Mouse (Mus musculus) megakaryocyte, embryonic 14.5 days (primary cell): ENCODE measurements around the gene Gprc5c. TPM values are rescaled to one million over a fixed set of nuclear protein-coding genes. Genes with fewer than 3 reads are reported as not detected.

Experiments used
- H3K27me3 ChIP-seq: replicated peaks from 2 replicates; pipeline ENCODE3; 2012; ENCODE audit warnings: inconsistent platforms
- H3K36me3 ChIP-seq: replicated peaks from 2 replicates; pipeline ENCODE3; 2012; ENCODE audit warnings: low read length, inconsistent platforms, mixed read lengths
- H3K4me1 ChIP-seq: 2 replicates; pipeline ENCODE4 v1.6.1; 2012; ENCODE audit warnings: inconsistent platforms
- H3K4me3 ChIP-seq: replicated peaks from 2 replicates; pipeline ENCODE3; 2012; ENCODE audit warnings: moderate library complexity, mild to moderate bottlenecking, inconsistent platforms
- H3K9me3 ChIP-seq: 2 replicates; pipeline ENCODE4 v1.6.1; 2012; ENCODE audit warnings: inconsistent platforms
- FLI1 ChIP-seq: IDR thresholded peaks from 2 replicates; pipeline ENCODE4 v1.6.1; 2012; ENCODE audit warnings: low read length, inconsistent platforms, mixed read lengths
- GATA1 ChIP-seq: IDR thresholded peaks from 3 replicates; pipeline ENCODE4 v1.6.1; 2012; ENCODE audit warnings: mixed read lengths, low read length, inconsistent platforms, borderline replicate concordance
- polyA plus RNA-seq: library from polyadenylated mRNA; stranded (reverse); fragments of >175 nt; gene quantifications from 2 replicates; pipeline ENCODE4 v1.2.3, GENCODE M21; 2012; ENCODE audit warnings: low replicate concordance; ENCODE audit not compliant: insufficient read depth

The Gprc5c gene
- polyA plus RNA-seq, 1 experiment = 3.2 TPM

DNA sequence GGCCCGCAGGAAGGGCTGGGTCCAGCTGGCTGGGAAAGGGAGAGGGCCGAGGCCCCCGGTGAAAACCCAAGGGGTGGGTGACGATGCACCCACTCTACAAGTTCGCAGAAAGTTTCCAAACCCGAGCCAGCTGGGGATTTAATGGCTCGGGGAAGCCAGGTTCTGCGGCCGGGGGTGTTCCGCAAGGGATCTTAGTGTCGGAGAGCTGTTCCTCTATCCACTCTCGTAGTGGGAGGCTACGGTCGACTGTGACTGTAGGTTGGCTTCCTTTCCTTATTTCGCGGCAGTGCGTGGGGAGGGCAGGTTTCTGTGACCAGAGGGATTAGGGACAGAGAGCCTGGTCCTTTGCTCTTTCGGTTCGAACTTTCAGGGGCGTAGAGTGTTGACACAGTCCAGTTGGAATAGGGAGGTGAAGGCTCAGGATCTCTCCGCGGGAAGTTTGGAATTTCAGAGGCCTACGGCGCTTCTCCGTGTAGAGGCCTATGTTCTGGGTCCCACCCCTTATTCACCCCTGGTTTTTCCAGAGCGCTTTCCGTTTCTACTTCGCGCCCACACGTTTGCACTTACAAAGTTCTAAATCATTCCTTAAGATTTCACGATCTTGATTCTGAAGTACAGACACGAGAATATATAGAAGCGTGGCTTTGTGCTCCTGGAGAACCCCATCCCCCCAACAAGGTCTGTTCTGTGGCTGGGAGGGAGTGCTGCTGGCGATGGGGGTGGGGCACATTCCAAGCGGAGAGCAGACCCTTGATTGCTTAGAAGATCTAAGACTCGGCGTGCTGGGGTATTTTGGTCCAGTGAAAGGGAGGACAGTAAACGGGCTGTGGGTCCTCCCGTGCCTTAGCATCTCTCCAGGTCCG, 1.6 kb downstream of the Gprc5c start:
- peak overlapping the region; percentile 96 for H3K4me3 ChIP-seq
- TF ChIP-seq GATA1 (no peak), FLI1 (no peak)
- H3K9me3 ChIP-seq = peaks cover 7% of the 10 kb centered on the region
- peaks cover 66% of the 10 kb centered on the region for H3K27me3 ChIP-seq
- peaks cover 9% of the 10 kb centered on the region for H3K36me3 ChIP-seq
- H3K4me1 ChIP-seq = peaks cover 60% of the 10 kb centered on the region

- peaks cover 66% of the 10 kb centered on the region for H3K27me3 ChIP-seq
These were observed 2.4 kb downstream of the Gprc5c start for GRCm38 (mm10) chr11:114853174-114853838.

DNA sequence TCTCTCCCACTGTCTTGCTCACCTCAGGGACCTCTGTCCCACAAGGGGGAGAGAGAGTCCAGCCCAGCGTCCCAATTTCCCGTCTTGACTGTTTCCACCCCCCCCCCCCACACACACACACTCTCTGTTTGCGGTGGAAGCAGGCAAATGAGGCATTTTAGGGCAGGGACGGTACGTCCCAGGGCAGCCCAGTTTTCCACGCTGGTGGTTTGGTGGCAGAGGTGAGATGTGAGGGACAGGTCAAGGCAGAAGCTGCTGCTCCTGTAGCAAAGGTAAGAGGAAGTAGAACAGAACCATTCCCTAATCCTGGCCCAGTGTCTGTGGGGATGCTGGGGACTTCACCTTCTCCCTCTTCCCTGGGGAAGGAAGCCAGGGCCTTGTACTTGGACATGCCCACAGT, 3.6 kb downstream of the Gprc5c start:
- TF ChIP-seq FLI1 (no peak), GATA1 (no peak)
- peaks cover 14% of the 10 kb centered on the region for H3K9me3 ChIP-seq
- peaks cover 14% of the 10 kb centered on the region for H3K36me3 ChIP-seq
- H3K27me3 ChIP-seq = peaks cover 58% of the 10 kb centered on the region
- peak overlapping the region; percentile 26 for H3K4me3 ChIP-seq
- H3K4me1 ChIP-seq = peaks cover 54% of the 10 kb centered on the region

More at GRCm38 (mm10) chr11:114853174-114853838, 2.4 kb downstream of the Gprc5c start:
- H3K9me3 ChIP-seq = peaks cover 9% of the 10 kb centered on the region
- H3K4me3 ChIP-seq = peak overlapping the region; percentile 96
- peaks cover 56% of the 10 kb centered on the region for H3K4me1 ChIP-seq
- peaks cover 9% of the 10 kb centered on the region for H3K36me3 ChIP-seq
- TF ChIP-seq FLI1 (no peak), GATA1 (no peak)

DNA sequence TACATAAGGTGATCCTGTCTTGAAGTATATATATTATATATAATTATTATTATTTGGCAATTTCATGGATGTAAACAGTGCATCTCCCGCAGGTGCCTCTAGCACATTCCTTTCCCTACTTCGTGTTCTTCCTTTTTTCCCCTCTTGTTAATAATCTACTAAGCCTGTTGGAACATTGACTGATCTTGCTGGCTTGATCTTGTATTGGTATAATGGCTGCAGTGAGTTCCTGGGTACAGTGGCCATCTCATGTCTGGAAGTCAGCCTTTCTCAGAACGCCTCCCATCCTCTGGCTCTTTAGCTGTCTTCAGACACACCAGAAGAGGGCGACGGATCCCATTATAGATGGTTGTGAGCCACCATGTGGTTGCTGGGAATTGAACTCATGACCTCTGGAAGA, 5.2 kb downstream of the Gprc5c start:
- TF ChIP-seq GATA1 (no peak), FLI1 (no peak)
- Histone ChIP-seq H3K4me3 (no peak overlapping the region), H3K36me3 (peaks cover 14% of the 10 kb centered on the region), H3K4me1 (peaks cover 49% of the 10 kb centered on the region), H3K27me3 (peaks cover 45% of the 10 kb centered on the region), H3K9me3 (peaks cover 14% of the 10 kb centered on the region)

DNA sequence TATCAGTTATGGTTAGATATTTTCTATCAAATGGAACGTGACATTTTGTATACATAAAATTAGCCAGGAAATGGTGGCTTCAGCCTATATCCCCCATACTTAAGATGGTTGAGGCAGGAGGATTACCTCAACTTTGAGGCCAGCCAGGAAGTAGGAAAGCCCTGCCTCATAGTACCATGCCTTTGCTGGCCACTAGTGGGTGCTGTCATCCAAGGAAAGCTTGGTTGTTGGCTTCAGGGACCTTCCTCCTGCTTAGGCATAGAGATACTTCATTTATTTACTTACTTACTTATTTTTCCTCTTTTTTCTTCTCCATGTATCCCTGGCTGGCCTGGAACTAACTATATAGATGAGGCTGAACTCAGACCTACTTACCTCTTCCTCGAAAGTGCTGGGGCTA, 7.7 kb downstream of the Gprc5c start:
- Histone ChIP-seq H3K4me3 (no peak overlapping the region), H3K36me3 (peaks cover 24% of the 10 kb centered on the region), H3K27me3 (peaks cover 26% of the 10 kb centered on the region), H3K9me3 (peaks cover 14% of the 10 kb centered on the region), H3K4me1 (peaks cover 28% of the 10 kb centered on the region)
- no peak for TF ChIP-seq GATA1
- TF ChIP-seq FLI1 = no peak

DNA sequence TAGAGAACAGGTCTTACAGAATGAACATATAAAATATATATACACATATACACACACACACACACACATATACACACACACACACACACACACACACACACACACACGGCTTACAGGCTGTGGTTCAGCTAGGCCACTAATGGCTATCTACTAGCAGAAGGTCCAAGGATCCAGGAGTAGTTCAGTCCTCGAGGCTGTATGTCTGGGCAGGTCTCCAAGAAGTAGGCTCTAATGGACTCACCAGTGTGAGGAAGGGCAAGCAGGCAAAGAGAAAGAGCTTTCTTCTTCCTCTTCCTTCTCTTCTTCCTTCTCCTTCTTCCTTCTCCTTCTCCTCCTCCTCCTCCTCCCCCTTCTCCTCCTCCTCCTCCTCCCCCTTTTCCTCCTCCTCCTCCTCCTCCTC, 10.1 kb downstream of the Gprc5c start:
- Histone ChIP-seq H3K9me3 (peaks cover 14% of the 10 kb centered on the region), H3K36me3 (peaks cover 38% of the 10 kb centered on the region), H3K4me3 (no peak overlapping the region), H3K4me1 (peaks cover 39% of the 10 kb centered on the region), H3K27me3 (peaks cover 23% of the 10 kb centered on the region)
- TF ChIP-seq GATA1 = no peak

DNA sequence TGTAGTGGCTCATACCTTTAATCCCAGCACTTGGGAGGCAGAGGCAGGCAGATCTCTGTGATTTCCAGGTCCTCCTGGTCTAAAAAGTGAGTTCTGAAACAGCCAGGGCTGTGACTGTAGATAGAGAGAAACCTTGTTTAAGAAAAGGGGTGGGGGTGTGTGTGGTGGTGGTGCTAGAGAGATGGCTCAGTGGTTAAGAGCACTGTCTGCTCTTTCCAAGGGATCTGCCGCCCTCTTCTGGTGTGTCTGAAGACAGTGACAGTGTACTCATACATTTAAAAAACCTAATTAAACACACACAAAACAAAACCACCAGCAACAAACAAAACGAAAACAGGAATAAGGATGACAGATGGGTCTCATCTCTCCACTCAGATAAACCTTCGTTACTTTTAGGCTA, 11.7 kb downstream of the Gprc5c start:
- TF ChIP-seq GATA1 (no peak), FLI1 (no peak)
- peaks cover 31% of the 10 kb centered on the region for H3K27me3 ChIP-seq
- peaks cover 55% of the 10 kb centered on the region for H3K4me1 ChIP-seq
- peaks cover 46% of the 10 kb centered on the region for H3K36me3 ChIP-seq
- no peak overlapping the region for H3K4me3 ChIP-seq
- peaks cover 5% of the 10 kb centered on the region for H3K9me3 ChIP-seq

- peaks cover 40% of the 10 kb centered on the region for H3K27me3 ChIP-seq
- TF ChIP-seq GATA1 (no peak), FLI1 (no peak)
- H3K36me3 ChIP-seq = peaks cover 53% of the 10 kb centered on the region
- peak overlapping the region; percentile 34 for H3K4me3 ChIP-seq
- no peaks in the 10 kb centered on the region for H3K9me3 ChIP-seq
- peaks cover 62% of the 10 kb centered on the region for H3K4me1 ChIP-seq
These were observed 13.0 kb downstream of the Gprc5c start for GRCm38 (mm10) chr11:114863918-114864420.

- Histone ChIP-seq H3K4me3 (no peak overlapping the region), H3K27me3 (peaks cover 53% of the 10 kb centered on the region), H3K4me1 (peaks cover 59% of the 10 kb centered on the region), H3K36me3 (peaks cover 73% of the 10 kb centered on the region), H3K9me3 (no peaks in the 10 kb centered on the region)
- no peak for TF ChIP-seq GATA1
- TF ChIP-seq FLI1 = no peak
These were observed 15.0 kb downstream of the Gprc5c start for GRCm38 (mm10) chr11:114865999-114866398.
